Mouse (Mus musculus) forebrain, embryonic 16.5 days (tissue): Measurements from ENCODE around the gene Bach1. TPM values are rescaled to one million over a fixed set of nuclear protein-coding genes. Genes with fewer than 3 reads are reported as not detected.
A peak's percentile ranks its signal among the peaks of the same experiment; 100 is the strongest.

ENCODE experiments used
- ATAC-seq: fragments of 200-750 bp; cut with Nextera tagmentation; 2 replicates; pipeline ENCODE4 v1.8.0; 2017; ENCODE audit warnings: mild to moderate bottlenecking, moderate library complexity
- H3K27ac ChIP-seq: fragments of 300-500 bp; sonication (generic); 2 replicates; pipeline ENCODE4 v1.5.1; 2014; ENCODE audit warnings: low read length, control low read depth
- H3K27me3 ChIP-seq: fragments of 300-500 bp; sonication (generic); replicated peaks from 2 replicates; pipeline ENCODE4 v1.6.1; 2014; ENCODE audit warnings: low read length; ENCODE audit not compliant: control insufficient read depth, insufficient read depth
- H3K36me3 ChIP-seq: fragments of 300-500 bp; sonication (generic); 2 replicates; pipeline ENCODE4 v1.6.1; 2014; ENCODE audit not compliant: control insufficient read depth, insufficient read depth
- H3K4me1 ChIP-seq: fragments of 300-500 bp; sonication (generic); replicated peaks from 2 replicates; pipeline ENCODE4 v1.6.1; 2014; ENCODE audit warnings: low read length; ENCODE audit not compliant: control insufficient read depth, insufficient read depth
- H3K4me2 ChIP-seq: fragments of 300-500 bp; sonication (generic); 2 replicates; pipeline ENCODE4 v1.6.1; 2014; ENCODE audit warnings: mild to moderate bottlenecking, low read length, control low read depth
- H3K4me3 ChIP-seq: fragments of 300-500 bp; sonication (generic); replicated peaks from 2 replicates; pipeline ENCODE4 v1.5.1; 2014; ENCODE audit warnings: mild to moderate bottlenecking, low read length, control low read depth
- H3K9ac ChIP-seq: fragments of 300-500 bp; sonication (generic); replicated peaks from 2 replicates; pipeline ENCODE4 v1.6.1; 2014; ENCODE audit warnings: low read depth, low read length, control low read depth
- H3K9me3 ChIP-seq: fragments of 300-500 bp; sonication (generic); 2 replicates; pipeline ENCODE4 v1.6.1; 2016; ENCODE audit warnings: low read length; ENCODE audit not compliant: control insufficient read depth
- WGBS: fragments of 180-500 bp; shearing (Covaris S2); extraction: QIAGEN DNeasy Blood & Tissue Kit; methylation state at CpG from one replicate; pipeline ENCODE4 v1.1.7; 2014; 5-methylcytosine and 5-hydroxymethylcytosine counted together
- polyA plus RNA-seq: library from polyadenylated mRNA; unstranded; fragments of >200 nt; fragmentation: Nextera tagmentation; extraction: Ambion mirVana; gene quantifications from 2 replicates; pipeline ENCODE4 v1.2.1, GENCODE M21; 2015

Bach1 gene
- polyA plus RNA-seq, 1 experiment from 2014 or later = 21.4 TPM

GRCm38 (mm10) chr16:87737296-87737695 lies 38.6 kb downstream of the Bach1 start:
- Histone ChIP-seq H3K36me3 (no peaks in the 10 kb centered on the region), H3K4me3 (no peak overlapping the region), H3K27ac (no peak overlapping the region), H3K27me3 (no peaks in the 10 kb centered on the region), H3K9me3 (no peaks in the 10 kb centered on the region), H3K9ac (no peak overlapping the region), H3K4me2 (no peak overlapping the region), H3K4me1 (no peaks in the 10 kb centered on the region)
- 79% methylated on average over 8 of the region's 8 CpGs for WGBS
- ATAC-seq = no peak

GRCm38 (mm10) chr16:87737842-87738639 lies 39.3 kb downstream of the Bach1 start:
- no peak for ATAC-seq
- H3K27me3 ChIP-seq = no peaks in the 10 kb centered on the region
- H3K4me1 ChIP-seq = no peaks in the 10 kb centered on the region
- H3K36me3 ChIP-seq = no peaks in the 10 kb centered on the region
- 94% methylated on average over 21 of the region's 21 CpGs for WGBS
- no peak overlapping the region for H3K27ac ChIP-seq
- no peaks in the 10 kb centered on the region for H3K9me3 ChIP-seq
- no peak overlapping the region for H3K4me3 ChIP-seq
- no peak overlapping the region for H3K9ac ChIP-seq
- H3K4me2 ChIP-seq = no peak overlapping the region

- no peak overlapping the region for H3K9ac ChIP-seq
- no peak overlapping the region for H3K4me3 ChIP-seq
- 93% methylated on average over 9 of the region's 9 CpGs for WGBS
- no peak overlapping the region for H3K27ac ChIP-seq
- ATAC-seq = no peak
- no peaks in the 10 kb centered on the region for H3K9me3 ChIP-seq
- H3K27me3 ChIP-seq = no peaks in the 10 kb centered on the region
- H3K4me2 ChIP-seq = no peak overlapping the region
- no peaks in the 10 kb centered on the region for H3K4me1 ChIP-seq
- H3K36me3 ChIP-seq = no peaks in the 10 kb centered on the region
Measured at GRCm38 (mm10) chr16:87741034-87741715, 42.4 kb downstream of the Bach1 start.

GRCm38 (mm10) chr16:87743661-87744060 lies 44.9 kb downstream of the Bach1 start:
- Histone ChIP-seq H3K9ac (no peak overlapping the region), H3K4me1 (no peaks in the 10 kb centered on the region), H3K27ac (no peak overlapping the region), H3K27me3 (no peaks in the 10 kb centered on the region), H3K9me3 (no peaks in the 10 kb centered on the region), H3K4me2 (no peak overlapping the region), H3K4me3 (no peak overlapping the region), H3K36me3 (no peaks in the 10 kb centered on the region)
- WGBS = 21% methylated on average over 3 of the region's 3 CpGs
- ATAC-seq = no peak

- H3K4me3 ChIP-seq = no peak overlapping the region
- no peaks in the 10 kb centered on the region for H3K36me3 ChIP-seq
- ATAC-seq = no peak
- no peak overlapping the region for H3K27ac ChIP-seq
- H3K9me3 ChIP-seq = no peaks in the 10 kb centered on the region
- WGBS = 85% methylated on average over 2 of the region's 2 CpGs
- H3K9ac ChIP-seq = no peak overlapping the region
- H3K27me3 ChIP-seq = no peaks in the 10 kb centered on the region
- no peak overlapping the region for H3K4me2 ChIP-seq
- H3K4me1 ChIP-seq = no peaks in the 10 kb centered on the region
Measured at GRCm38 (mm10) chr16:87744338-87744737, 45.6 kb downstream of the Bach1 start.

GRCm38 (mm10) chr16:87745192-87745945 lies 46.6 kb downstream of the Bach1 start:
- no peaks in the 10 kb centered on the region for H3K27me3 ChIP-seq
- no peaks in the 10 kb centered on the region for H3K36me3 ChIP-seq
- H3K9ac ChIP-seq = no peak overlapping the region
- WGBS = 72% methylated on average over 8 of the region's 8 CpGs
- H3K4me2 ChIP-seq = no peak overlapping the region
- no peaks in the 10 kb centered on the region for H3K9me3 ChIP-seq
- no peak overlapping the region for H3K4me3 ChIP-seq
- ATAC-seq = peak; percentile 49; the same call in 1 of the 2 replicates
- no peak overlapping the region for H3K27ac ChIP-seq
- H3K4me1 ChIP-seq = no peaks in the 10 kb centered on the region

- Histone ChIP-seq H3K4me1 (no peaks in the 10 kb centered on the region), H3K4me2 (no peak overlapping the region), H3K9me3 (no peaks in the 10 kb centered on the region), H3K9ac (no peak overlapping the region), H3K27me3 (no peaks in the 10 kb centered on the region), H3K27ac (no peak overlapping the region), H3K4me3 (no peak overlapping the region), H3K36me3 (no peaks in the 10 kb centered on the region)
- no peak for ATAC-seq
- 21% methylated on average over 5 of the region's 5 CpGs for WGBS
Measured at GRCm38 (mm10) chr16:87746728-87747127, 48.0 kb downstream of the Bach1 start.

- 95% methylated on average over 13 of the region's 13 CpGs for WGBS
- no peak overlapping the region for H3K9ac ChIP-seq
- H3K36me3 ChIP-seq = no peaks in the 10 kb centered on the region
- H3K27me3 ChIP-seq = no peaks in the 10 kb centered on the region
- no peak overlapping the region for H3K27ac ChIP-seq
- no peak for ATAC-seq
- H3K4me2 ChIP-seq = no peak overlapping the region
- no peaks in the 10 kb centered on the region for H3K9me3 ChIP-seq
- no peak overlapping the region for H3K4me3 ChIP-seq
- H3K4me1 ChIP-seq = no peaks in the 10 kb centered on the region
Measured at GRCm38 (mm10) chr16:87751243-87751642, 52.5 kb downstream of the Bach1 start.

- Histone ChIP-seq H3K4me3 (no peak overlapping the region), H3K36me3 (no peaks in the 10 kb centered on the region), H3K9me3 (no peaks in the 10 kb centered on the region), H3K4me2 (no peak overlapping the region), H3K27ac (no peak overlapping the region), H3K9ac (no peak overlapping the region), H3K27me3 (no peaks in the 10 kb centered on the region), H3K4me1 (no peaks in the 10 kb centered on the region)
- 50% methylated on average over 13 of the region's 13 CpGs for WGBS
- ATAC-seq = no peak
Measured at GRCm38 (mm10) chr16:87752482-87752881, 53.7 kb downstream of the Bach1 start.
